Mouse (Mus musculus): ENCODE data around the gene Alms1. TPM values are rescaled to one million over a fixed set of nuclear protein-coding genes. Genes with fewer than 3 reads are reported as not detected.
"Not testable (repeated sequence)": the region's sequence is repeated elsewhere in the genome, so short reads cannot be mapped to it uniquely, and the experiment has no call there.

The Alms1 gene
- total RNA-seq (2014; fragmentation: Nextera tagmentation) = 39.1 and 40.7 TPM in 2 replicates
- 25.4 and 25.5 TPM in 2 replicates for total RNA-seq (2017)

DNA sequence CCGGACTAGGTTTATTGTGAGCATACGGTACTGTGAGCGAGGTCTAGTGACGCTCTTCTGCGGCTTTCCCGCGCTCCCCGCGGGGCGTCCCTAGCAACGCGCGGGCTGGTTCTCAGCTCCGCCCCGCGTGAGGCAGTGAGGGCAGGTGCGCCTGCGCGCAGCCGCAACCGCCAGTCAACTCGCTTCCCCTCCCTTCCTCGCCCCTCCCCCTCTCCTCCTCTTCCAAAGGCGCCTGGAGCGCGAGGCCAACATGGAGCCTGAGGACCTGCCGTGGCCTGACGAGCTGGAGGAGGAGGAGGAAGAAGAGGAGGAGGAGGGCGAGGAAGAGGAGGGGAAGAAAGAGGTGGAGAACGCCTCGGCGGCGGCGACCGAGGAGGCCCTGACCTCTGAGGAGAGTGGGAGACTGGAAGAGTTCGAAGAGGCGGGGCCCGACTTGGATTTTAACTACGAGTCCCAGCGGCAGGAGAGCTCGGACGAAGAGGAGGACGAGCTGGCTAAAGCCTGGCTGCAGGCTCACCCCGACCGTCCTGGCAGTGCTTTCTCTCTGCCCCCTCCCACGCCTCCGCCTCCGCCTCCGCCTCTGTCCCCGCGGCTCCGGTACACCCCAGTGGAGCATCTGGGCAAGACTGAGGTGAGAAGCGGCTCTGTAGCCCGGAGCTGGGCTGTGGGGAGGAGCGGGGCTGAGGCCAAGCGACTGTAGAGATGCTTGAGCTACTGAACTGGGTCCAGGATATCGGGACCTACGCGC lies at the start of gene Alms1:
Gene Alms1, plus strand, starts transcription at position 136 of the 748 bp plus-strand sequence.
- peak; percentile 96 for ATAC-seq (replicated peaks; ENCODE audit: low FRiP score, low TSS enrichment, poor library complexity, severe bottlenecking)

GRCm38 (mm10) chr6:85543351-85544175 lies 43.8 kb upstream of the Alms1 start:
- no peak for ATAC-seq (replicated peaks; ENCODE audit: low FRiP score, low TSS enrichment, poor library complexity, severe bottlenecking)

GRCm38 (mm10) chr6:85544251-85544881 lies 43.0 kb upstream of the Alms1 start:
- ATAC-seq (replicated peaks; ENCODE audit: low FRiP score, low TSS enrichment, poor library complexity, severe bottlenecking) = no peak

- ATAC-seq (replicated peaks; ENCODE audit: low FRiP score, low TSS enrichment, poor library complexity, severe bottlenecking) = no peak
These were observed 39.7 kb upstream of the Alms1 start for GRCm38 (mm10) chr6:85547642-85548041.

- ATAC-seq (replicated peaks; ENCODE audit: low FRiP score, low TSS enrichment, poor library complexity, severe bottlenecking) = no peak
These were observed 25.0 kb upstream of the Alms1 start for GRCm38 (mm10) chr6:85562374-85562773.

- ATAC-seq (replicated peaks; ENCODE audit: low FRiP score, low TSS enrichment, poor library complexity, severe bottlenecking) = no peak
These were observed 14.5 kb upstream of the Alms1 start for GRCm38 (mm10) chr6:85572816-85573215.

- no peak for ATAC-seq (replicated peaks; ENCODE audit: low FRiP score, low TSS enrichment, poor library complexity, severe bottlenecking)
These were observed 5.6 kb upstream of the Alms1 start for GRCm38 (mm10) chr6:85581688-85582087.

DNA sequence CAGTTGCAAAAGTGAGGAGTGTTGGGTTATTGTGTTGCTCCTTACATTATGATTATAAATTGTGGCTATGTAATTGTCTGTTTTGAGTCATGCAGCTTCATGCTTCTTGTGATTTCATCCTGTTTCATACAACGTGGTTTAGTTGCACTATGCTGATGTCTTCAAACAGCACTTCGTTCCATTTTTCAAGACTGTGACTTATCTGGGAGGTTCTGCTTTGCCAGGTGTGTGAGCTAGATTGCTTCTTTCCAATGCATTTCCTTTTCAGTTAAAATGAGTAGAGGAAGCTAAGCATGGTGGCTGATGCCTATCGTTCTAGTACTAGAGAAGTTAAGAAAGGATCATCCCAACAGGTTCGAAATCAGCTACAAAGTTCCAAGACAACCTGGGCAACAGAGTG lies 2.7 kb upstream of the Alms1 start:
- no peak for ATAC-seq (replicated peaks; ENCODE audit: low FRiP score, low TSS enrichment, poor library complexity, severe bottlenecking)

DNA sequence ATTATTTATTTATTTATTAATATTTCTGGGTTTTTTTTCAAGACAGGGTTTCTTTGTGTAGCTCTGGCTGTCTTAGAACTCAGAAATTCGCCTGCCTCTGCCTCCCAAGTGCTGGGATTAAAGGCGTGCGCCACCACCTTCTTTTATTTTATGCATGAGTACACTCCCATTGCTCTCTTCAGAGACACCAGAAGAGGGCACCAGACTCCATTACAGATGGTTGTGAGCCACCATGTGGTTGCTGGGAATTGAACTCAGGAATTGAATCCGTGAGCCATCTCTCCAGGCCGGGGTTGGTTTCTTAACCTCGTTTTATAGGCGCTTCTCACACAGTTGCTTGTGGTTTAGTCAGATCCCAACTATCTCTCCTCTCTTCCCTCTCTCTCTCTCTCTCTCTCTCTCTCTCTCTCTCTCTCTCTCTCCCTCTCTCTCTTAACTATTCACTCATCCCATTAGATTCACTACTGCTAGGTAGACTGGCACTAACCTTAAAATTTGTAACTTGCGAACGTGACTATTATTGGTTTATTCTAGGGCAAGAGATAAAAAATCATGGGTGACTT lies 445 bp upstream of the Alms1 start:
- no peak for ATAC-seq (replicated peaks; ENCODE audit: low FRiP score, low TSS enrichment, poor library complexity, severe bottlenecking)

- ATAC-seq (replicated peaks; ENCODE audit: low FRiP score, low TSS enrichment, poor library complexity, severe bottlenecking) = no peak
These were observed 833 bp downstream of the Alms1 start for GRCm38 (mm10) chr6:85588164-85588563.

- no peak for ATAC-seq (replicated peaks; ENCODE audit: low FRiP score, low TSS enrichment, poor library complexity, severe bottlenecking)
These were observed 1.2 kb downstream of the Alms1 start for GRCm38 (mm10) chr6:85588568-85588967.

GRCm38 (mm10) chr6:85590116-85590515 lies 2.8 kb downstream of the Alms1 start:
- no peak for ATAC-seq (replicated peaks; ENCODE audit: low FRiP score, low TSS enrichment, poor library complexity, severe bottlenecking)

DNA sequence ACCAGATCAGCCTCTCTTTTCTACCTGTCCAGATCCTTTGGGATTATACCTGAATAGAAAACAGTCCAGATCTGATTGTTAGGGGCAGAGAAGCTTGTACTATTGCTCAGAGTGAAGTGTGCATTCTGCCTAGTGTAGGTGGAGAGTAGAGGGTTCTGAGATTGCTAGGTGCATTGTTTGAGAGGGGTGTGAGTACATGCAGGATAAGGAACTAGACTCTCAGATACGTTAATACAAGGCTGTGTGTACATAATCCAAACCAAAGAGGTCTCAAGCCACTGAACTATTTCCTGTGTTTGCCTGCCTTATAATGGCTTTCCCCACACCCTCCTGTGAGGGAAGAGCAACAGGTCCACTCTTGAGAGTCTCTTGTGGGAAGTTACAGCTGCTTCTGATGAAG lies 12.0 kb downstream of the Alms1 start:
- ATAC-seq (replicated peaks; ENCODE audit: low FRiP score, low TSS enrichment, poor library complexity, severe bottlenecking) = no peak

DNA sequence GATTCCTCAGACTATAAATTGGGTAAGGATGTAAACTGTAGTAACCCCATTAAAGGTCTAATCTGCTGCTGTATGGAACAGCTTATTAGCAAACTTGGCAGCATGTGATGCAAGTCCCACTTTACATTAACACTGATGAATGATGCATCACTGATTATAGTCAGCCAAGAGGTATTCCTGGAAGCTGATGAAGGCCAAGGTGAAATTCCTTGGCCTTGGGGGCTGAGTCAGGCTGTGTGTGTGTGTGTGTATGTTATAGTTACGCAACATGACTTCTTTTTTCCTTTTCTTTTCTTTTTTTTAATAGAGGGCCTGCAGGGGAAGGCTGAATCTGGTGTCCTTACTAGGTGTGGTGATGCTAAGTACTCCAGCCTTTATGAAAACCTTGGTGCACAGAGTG lies 23.2 kb downstream of the Alms1 start:
- ATAC-seq (replicated peaks; ENCODE audit: low FRiP score, low TSS enrichment, poor library complexity, severe bottlenecking) = no peak

DNA sequence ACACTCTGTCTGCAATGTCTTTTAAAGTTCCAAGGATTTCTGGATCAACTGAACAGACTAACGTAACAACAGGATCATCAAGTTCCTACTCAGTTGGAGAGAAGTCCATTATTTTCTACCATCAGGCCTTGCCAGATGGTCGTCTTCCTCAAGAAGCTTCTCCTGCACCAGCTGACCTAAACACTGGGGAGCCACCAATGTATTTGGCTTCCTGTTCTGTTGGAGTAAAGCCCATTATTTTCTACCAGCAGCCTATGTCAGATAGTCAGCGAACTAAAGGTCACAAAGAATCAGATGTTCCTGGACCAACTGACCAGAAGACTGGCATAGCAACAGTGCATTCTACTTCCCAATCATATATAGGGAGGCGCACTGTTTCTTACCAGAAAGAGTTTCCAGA lies 33.5 kb downstream of the Alms1 start:
- ATAC-seq (replicated peaks; ENCODE audit: low FRiP score, low TSS enrichment, poor library complexity, severe bottlenecking) = no peak

DNA sequence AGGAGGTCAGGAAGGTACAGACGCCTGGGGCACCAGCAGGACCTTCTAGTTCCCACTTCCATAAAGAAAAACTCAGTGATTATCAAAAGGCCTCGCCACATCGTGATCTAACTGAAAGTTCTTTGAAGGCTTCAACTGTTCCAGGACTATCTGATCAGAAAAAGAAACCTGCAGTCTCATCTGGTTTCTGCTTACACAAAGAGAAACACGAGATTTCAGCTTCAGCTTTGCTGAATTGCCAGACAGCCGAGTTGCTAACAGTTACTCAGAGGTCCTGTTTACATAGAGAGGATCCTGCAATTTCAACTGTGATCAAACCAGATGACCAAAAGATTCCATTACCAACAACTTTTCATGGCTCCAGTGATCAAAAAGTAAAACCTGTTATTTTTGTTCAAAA lies 34.3 kb downstream of the Alms1 start:
- ATAC-seq (replicated peaks; ENCODE audit: low FRiP score, low TSS enrichment, poor library complexity, severe bottlenecking) = no peak

DNA sequence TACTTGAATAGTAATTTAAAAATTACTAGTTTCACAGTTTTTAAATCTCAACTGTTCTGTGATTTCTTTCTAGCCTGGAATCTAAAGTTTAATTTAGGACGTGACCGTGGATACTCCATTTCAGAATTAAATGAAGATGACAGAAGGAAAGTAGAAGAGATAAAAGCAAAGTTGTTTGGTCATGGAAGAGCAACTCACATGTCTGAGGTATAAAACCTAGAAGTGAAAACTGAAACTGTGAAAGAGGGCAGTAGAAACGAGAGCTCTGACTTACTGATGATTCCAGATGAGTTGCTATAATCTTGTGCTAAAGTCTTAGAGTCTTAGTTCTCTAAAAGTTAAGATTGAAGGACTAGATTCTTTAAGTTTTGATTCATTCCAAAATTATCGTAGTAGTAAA lies 37.2 kb downstream of the Alms1 start:
- no peak for ATAC-seq (replicated peaks; ENCODE audit: low FRiP score, low TSS enrichment, poor library complexity, severe bottlenecking)

DNA sequence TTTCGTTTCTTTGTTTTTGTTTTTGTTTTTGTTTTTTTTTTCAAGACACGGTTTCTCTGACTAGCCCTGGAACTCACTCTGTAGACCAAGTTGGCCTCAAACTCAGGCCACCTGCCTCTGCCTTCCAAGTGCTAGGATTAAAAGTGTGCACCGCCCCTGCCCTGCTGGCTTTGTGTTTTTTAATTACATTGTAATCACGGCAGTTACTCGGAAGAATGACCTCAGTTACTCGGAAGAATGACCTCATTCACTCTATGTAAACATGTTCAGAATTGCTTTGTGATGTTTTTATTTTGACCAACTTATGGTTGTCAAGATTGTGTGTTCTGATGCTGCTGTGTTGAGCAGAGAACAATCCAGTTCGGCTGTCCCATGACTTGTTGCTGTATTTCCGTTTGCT lies 45.8 kb downstream of the Alms1 start:
- ATAC-seq (replicated peaks; ENCODE audit: low FRiP score, low TSS enrichment, poor library complexity, severe bottlenecking) = no peak

GRCm38 (mm10) chr6:85653244-85653643 lies 65.9 kb downstream of the Alms1 start:
- no peak for ATAC-seq (replicated peaks; ENCODE audit: low FRiP score, low TSS enrichment, poor library complexity, severe bottlenecking)

DNA sequence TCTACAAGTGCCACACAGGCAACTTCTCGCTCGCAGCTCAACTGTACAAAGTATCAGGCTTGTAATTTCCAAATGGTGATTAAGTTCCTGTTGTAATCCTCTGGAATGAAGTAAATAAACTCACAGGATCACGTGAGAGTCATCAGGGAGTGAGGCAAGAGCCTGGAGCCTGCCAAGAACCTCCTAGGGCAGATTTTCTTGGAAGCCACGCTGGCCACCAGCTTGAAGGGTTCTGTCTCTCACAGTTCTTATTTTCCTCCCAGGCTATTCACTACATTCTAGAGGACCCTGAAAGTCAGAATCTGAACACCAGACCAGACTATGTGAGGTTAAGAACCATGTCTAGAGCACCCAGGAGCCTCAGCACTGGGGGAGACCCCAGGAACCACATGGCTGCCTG lies 114.6 kb downstream of the Alms1 start:
- not testable (repeated sequence) for ATAC-seq (replicated peaks; ENCODE audit: low FRiP score, low TSS enrichment, poor library complexity, severe bottlenecking)

Data from megakaryocyte-erythroid progenitor cell, adult 5-6 weeks (primary cell).